Mouse (Mus musculus) heart, postnatal 0 days (tissue): ENCODE results near the gene Traf2.

Source experiments
- CTCF ChIP-seq: IDR thresholded peaks from 2 replicates; pipeline ENCODE4 v1.5.1; 2016; ENCODE audit warnings: antibody characterized with exemption, control low read depth, low read depth
- EP300 ChIP-seq: IDR thresholded peaks from 2 replicates; pipeline ENCODE4 v1.6.1; 2016; ENCODE audit warnings: antibody characterized with exemption, low read depth

- TF ChIP-seq CTCF (no peak), EP300 (no peak)
Measured at GRCm38 (mm10) chr2:25581901-25582301, 35.2 kb upstream of the Traf2 start.
